Mouse (Mus musculus) ES-Bruce4 (cell line): ENCODE results near the gene Ptgis.

ENCODE experiments used
- CTCF ChIP-seq: IDR thresholded peaks from one replicate; pipeline ENCODE4 v1.8.1; 2011; ENCODE audit warnings: low read depth, low read length
- POLR2A ChIP-seq: IDR thresholded peaks from one replicate; pipeline ENCODE4 v1.8.1; 2011; ENCODE audit warnings: low read length; ENCODE audit not compliant: insufficient read depth

DNA sequence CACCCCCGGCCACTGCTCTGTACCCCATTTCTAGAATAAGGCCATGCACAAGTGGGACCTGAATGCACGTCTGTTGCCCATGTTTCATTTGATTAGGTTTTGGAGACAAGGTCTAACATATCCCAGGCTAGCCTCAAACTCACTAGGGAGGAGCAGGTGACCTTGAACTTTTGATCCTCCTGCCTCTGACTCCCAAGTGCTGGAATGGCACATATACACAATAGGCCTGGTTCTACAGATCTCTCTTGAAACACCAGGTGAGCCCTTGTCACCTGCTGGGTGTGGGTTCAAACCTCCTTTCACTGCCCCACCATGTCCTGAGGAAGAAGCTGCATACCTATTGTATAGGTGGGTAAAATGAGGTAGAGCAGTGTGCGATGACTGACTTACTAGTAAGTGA lies 28.3 kb downstream of the Ptgis start:
- TF ChIP-seq CTCF, result no peak
- TF ChIP-seq POLR2A, result no peak
